Mouse (Mus musculus) embryonic fibroblast, embryonic 13.5 days (primary cell): Measurements from ENCODE around the gene Erbb4.

Source experiments
- CTCF ChIP-seq: IDR thresholded peaks from 2 replicates; pipeline ENCODE4 v1.5.1; 2011; ENCODE audit warnings: mild to moderate bottlenecking, control low read depth, low read length, moderate library complexity, borderline replicate concordance; ENCODE audit not compliant: insufficient read depth
- POLR2A ChIP-seq: IDR thresholded peaks from 2 replicates; pipeline ENCODE4 v1.6.1; 2011; ENCODE audit warnings: low read depth, mild to moderate bottlenecking, control low read depth, low read length, moderate library complexity

- TF ChIP-seq CTCF = no peak
- TF ChIP-seq POLR2A = no peak
These were observed 31.6 kb upstream of the Erbb4 start for GRCm38 (mm10) chr1:69139519-69139868.
